Mouse (Mus musculus) adrenal gland, adult (tissue): ENCODE measurements around the gene Prr23a1.

ENCODE experiments used
- DNase-seq, 2 experiments: peaks; one replicate each; pipeline ENCODE4 v3.0.0; 2022 to 2023; ENCODE audit warnings: low spot score in 1 of 2; ENCODE audit not compliant: inconsistent age in 2 of 2

Prr23a1 gene

DNA sequence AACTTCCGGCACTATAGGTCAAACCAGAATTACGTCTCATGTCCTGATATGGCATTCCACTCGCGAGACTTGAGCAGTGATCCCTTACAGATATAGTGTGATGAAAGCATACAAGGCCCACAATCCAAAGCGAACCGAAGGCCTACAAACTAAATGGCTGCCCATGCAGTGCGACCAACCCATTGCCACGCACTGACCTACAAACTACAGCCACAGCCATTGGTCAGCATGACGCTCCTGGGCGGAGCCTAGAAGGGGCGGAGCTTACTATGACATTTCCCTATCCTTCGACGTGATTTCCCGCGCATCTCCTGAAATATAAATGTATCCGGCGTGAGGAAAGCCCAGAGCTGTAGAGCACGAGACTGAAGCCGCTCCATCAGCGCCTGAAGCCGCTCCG is at the start of gene Prr23a1:
TSS of gene Prr23a1 (plus strand) at position 387 of the 400 bp plus-strand sequence.
- DNase-seq = no peak

DNA sequence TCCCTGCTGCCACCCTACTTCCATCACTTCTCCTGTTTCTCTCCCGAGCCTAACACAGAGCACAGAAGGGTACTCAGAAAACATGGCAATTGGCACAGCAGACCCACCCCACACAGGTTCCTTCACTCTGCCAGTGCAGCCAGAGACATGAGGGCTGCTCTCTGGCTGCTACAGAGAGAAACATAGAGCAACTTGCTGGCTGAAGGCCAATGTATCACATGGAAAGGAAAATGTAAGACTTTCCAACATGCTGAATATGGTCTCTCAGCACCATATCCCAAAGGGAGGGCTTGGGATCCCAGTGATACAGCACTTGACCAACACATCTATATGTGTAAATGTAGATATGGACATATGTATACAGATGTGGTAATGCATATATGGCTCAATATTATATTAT is 43.3 kb upstream of the Prr23a1 start:
- DNase-seq = no peak

DNA sequence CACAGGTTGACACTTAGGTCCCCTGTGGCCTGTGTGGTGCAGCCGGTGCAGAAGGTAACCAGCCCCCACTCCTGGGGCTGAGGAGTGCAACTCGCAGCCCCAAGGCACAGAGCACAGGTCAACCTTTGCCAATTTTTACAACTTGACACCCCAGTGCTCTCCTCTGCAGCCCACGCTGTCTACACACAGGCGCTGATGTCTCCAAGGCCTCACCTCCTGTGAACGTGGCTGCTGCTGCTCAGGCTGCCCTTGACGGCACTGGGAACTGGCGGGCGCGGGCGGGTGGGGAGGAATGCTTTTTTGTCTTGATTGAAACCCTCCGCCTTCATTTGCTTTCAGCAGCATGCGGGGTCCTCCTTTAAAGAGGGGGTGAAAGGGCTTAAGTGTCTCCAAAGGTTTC is 38.3 kb upstream of the Prr23a1 start:
- DNase-seq = no peak

- peak; percentile 22 to 61 for DNase-seq
These were observed 36.8 kb upstream of the Prr23a1 start for GRCm38 (mm10) chr9:98805511-98805910.

DNA sequence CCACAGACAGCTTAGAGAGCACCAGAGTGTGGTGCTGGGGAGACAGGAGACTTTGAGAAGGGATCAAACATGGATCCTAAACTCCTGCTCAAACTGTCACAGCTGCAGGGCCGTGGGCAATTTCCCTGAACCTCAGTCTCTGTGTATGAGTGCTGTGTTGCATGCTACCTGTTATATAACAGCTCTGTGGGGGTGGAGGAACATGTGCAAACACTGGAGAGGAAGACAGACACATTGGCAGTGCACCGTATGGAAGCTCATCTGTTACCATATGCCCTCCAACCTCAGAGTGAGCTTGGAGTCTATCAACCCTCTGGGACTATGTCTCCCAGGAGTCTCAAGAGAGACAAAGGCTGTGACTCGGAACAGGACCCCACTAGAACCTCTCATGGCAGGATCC is 36.4 kb upstream of the Prr23a1 start:
- no peak for DNase-seq

- DNase-seq = no peak
These were observed 34.7 kb upstream of the Prr23a1 start for GRCm38 (mm10) chr9:98807631-98808030.

GRCm38 (mm10) chr9:98809526-98809925 is 32.8 kb upstream of the Prr23a1 start:
- peak; percentile 38 to 76 for DNase-seq

GRCm38 (mm10) chr9:98816066-98816465 is 26.2 kb upstream of the Prr23a1 start:
- DNase-seq = no peak

DNA sequence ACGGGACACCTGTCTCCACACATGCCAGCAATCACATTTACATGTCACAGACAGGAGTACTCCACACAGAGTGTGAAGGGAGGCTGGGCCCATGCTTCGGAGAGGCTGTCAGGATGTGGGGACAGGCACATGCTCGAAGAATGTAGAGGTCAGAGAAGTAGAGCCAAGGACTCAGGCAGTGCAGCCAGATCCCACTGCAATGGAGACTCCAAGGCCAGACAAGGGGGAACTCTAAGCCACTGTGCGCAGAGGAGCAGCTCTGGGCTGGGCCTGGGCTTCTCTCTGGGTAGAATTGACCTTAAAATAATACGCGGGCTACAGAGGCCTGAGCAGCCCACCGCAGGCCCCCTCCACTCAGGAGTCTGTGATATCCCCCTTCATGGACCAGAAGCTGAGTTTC is 24.7 kb upstream of the Prr23a1 start:
- DNase-seq = peak; percentile 47 to 54

DNA sequence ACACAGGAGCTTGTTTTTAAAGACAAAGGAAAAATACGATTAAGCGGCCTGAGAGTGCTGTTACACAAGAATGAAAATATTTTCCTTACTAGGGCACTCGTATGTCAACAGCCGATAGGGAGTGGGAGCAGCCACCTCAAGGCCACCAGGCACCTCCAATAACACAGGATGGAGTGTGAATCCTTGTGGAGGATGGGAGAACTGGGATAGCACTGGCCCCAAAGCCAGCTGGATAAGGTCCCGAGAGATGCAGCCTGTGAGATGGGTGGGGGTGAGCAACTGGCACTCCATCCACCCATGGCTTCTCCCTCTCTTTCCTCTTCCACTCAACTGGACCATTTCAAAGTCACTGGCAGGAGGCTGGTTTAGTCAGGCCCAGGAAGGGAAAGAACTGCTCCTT is 23.3 kb upstream of the Prr23a1 start:
- no peak for DNase-seq

DNA sequence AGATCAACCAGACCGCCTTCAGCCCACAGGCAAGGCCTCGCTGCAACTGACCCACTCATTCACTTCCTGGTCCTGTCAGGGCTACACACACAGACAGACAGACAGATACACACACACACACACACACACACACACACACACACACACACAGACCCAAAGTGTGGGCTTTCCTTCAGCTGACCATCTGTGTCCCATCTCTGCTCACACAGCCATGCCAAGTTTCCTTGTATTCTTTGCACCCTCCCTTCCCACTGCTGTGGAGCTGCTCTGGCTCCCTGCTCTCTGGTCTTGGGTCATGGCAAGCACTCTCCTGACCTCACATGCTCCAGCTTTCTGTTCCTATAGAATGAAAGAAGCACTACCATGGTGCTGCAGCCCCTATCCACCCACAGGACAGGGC is 22.8 kb upstream of the Prr23a1 start:
- DNase-seq = no peak

- no peak for DNase-seq
These were observed 21.8 kb upstream of the Prr23a1 start for GRCm38 (mm10) chr9:98820461-98820860.

- DNase-seq = no peak
These were observed 21.2 kb upstream of the Prr23a1 start for GRCm38 (mm10) chr9:98821067-98821466.

DNA sequence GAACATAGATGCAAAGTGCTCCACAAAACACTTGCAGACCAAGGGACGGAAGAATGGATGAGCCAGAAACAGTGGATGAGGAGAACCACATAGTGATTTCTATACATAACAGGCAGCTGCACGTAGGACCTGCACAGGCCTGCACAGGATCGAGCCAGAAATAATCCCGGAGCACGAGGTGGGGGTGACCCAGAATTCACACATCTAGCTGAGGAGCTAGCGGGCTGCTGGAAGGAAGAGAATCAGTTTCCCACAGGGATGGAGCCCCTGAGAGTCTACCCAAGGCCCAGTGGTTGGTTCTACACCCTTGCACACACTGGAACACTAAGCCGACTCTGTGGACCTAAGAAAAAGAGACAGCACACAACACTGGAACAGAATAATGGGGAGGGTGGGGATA is 18.5 kb upstream of the Prr23a1 start:
- DNase-seq = no peak

DNA sequence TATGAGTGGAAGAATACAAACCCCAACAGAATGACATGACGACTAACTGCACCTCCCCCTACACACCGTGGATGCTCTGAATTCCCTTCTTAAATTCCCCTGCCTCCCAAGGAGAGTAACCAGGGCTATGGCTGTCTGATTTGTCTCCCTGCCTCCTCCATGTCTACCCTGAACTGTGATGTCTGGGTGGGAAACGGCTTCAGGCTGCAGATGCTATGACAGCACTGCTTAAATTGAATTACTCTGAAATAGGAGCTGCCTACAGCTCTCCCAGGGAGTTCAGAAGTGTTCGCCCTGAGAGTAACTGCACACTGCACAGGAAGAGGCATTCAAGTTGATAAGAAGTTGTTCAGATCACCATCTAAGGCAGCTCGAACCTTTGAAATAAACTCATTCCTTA is 12.8 kb upstream of the Prr23a1 start:
- DNase-seq = no peak

DNA sequence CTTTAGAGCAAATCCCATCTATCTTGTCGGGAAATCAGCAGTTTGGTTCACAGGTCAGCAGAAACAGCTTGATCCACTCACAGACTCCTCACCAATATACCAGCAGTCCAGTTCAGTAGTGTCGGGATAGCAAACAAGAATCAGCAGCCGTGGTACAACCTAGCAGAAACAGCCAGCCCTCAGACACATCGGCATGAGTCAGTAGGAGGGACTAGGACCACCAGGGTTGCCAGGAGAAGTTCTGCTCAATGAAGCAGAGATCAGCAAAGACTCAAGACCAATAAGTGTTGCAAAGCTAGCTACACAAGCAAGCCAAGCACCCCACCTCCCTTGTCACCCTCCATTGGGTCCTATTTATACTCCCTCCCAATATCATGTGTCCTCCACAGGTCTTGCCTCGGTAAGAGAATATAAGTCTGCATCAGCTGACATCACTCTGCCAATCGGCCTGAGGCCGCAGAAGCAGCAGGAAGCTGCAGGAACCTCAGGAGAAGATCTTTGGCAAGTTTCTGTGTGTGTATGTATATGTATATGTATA is 4.7 kb upstream of the Prr23a1 start:
- DNase-seq = no peak

- no peak for DNase-seq
These were observed 13.9 kb downstream of the Prr23a1 start, which contains the start of gene Prr23a2 for GRCm38 (mm10) chr9:98856210-98856609. TSS of gene Prr23a2 (plus strand) at chr9:98856494.

DNA sequence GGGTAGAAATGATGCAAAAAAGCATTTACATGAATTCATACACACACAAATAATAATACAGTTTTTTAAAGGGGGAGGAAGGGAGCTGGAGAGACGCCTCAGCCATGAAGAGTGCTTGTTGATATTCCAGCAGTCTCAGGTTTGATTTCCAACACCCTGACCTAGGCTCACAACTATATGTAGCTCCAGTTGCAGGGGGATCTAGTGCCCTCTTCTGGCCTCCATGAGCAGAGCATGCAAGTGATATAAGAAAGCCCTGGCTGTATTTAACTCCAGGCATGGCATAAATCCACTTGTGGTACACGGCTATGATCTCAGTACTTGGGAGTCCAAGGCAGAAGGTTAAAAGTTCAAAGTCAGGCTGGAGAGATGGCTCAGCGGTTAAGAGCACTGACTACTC is 21.2 kb downstream of the Prr23a1 start:
- peak; percentile 9 to 48 for DNase-seq

DNA sequence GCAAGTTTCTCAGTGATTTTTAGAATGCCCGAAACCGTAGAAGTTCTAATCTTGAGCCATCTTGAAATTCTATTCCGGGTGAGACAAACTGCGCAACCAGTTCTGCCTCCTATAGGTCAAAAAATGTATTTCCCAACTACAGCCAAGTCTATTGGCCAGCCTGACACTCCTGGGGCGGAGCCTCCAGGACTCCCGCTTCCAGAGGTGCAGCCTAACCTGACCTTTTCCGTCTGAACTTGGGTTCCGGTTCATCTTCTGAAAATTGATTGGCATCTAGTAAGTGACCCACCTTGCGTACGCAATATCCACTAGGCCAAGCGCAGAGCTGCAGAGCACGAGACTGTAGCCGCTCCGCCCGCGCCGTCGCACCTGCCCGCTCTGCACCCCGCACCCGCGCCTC is 22.3 kb downstream of the Prr23a1 start, which contains the start of gene Prr23a3:
TSS of gene Prr23a3 (plus strand) at position 197 of the 400 bp plus-strand sequence.
- no peak for DNase-seq
